Mouse (Mus musculus) ovary, adult 10 weeks (tissue): ENCODE data around the gene Rab31. TPM values are rescaled to one million over a fixed set of nuclear protein-coding genes. Genes with fewer than 3 reads are reported as not detected.

Source experiments
- polyA plus RNA-seq: library from polyadenylated mRNA; stranded (reverse); fragments of 350-450 nt; fragmentation: Illumina TruSeq; extraction: RNeasy Lipid Tissue Mini Kit (QIAGEN cat#74804); gene quantifications from one replicate; pipeline ENCODE4 v1.2.3, GENCODE M21; 2014

The Rab31 gene
- polyA plus RNA-seq: 81.1 TPM

DNA sequence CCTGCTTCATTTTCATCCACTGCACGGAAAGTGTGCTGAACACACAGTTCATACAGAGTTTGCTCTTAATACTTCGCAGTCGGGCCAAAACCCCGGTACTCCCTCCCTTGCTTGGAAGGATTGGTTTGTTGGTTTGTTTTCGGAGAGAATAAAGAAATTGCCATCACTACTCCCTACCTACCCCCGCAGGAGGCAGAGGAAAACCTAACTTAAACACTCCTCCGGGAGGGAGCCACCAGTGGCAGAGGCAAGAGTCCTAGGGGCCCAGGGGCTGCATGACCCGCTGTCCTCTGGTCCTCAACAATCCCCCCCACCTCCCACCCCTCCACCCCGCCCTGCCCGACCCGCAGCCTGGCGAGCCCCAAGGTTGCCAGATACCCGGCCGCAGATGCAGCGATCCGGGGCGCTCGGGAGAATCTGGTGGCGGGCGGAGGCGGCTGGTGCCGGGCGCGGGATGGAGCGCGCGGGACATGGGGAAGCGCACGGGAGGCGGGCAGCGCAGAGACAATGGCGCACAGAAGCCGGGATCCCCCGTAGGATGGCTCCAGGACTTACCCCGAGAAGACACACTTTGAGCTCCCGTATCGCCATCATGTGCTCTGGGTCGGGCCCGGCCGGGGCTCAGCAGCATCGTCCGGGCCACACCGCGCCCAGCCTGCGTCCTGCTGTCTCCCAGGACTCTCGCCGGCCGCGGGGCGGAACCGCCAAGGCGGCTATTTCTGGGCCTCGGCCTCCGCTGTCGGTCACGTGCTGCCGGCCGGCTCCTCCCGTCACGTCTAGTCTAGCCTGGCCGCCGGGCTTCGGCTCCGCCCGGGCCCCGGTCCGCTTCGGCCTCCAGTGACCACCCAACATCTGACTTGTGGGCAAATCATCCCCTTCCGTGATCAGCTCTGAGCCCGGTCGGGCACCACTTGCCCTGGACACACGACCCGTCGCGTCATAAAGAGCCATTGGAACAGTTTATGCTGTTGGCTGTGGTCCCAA lies at the start of gene Rab31:
Gene Rab31, minus strand, starts transcription at position 802 of the 984 bp plus-strand sequence.

DNA sequence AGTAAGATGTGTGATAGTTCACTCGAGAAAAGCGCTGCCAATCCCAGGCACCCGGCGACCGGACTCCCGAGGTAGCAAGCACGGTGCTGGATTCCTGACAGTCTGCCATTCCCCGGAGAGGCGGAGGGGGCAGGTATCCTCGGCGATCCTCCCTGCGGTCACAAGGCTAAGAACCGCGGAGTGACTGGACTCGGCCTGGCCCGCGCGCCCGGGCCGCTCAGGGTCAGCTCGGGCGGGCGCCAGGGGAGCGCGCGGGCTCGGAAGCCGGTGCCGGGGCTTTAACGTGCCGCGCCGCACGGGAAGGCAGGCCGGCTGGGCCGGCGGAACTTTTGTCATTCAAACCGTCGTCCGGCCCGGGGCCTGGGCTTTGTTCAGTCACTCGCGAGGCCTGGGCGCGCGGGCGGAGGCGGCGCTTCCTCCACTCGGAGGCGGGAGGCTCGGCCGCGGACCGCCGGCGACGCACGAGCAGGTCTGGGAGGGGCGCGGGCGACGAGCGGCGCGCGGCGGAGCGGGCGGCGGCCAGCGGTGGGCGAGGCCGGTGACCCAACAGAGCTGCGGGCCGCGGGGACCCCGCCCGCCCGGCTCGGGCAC lies 10.1 kb upstream of the Rab31 start, which contains the start of gene Ppp4r1:
Gene Ppp4r1, plus strand, starts transcription at position 23 of the 591 bp plus-strand sequence.

DNA sequence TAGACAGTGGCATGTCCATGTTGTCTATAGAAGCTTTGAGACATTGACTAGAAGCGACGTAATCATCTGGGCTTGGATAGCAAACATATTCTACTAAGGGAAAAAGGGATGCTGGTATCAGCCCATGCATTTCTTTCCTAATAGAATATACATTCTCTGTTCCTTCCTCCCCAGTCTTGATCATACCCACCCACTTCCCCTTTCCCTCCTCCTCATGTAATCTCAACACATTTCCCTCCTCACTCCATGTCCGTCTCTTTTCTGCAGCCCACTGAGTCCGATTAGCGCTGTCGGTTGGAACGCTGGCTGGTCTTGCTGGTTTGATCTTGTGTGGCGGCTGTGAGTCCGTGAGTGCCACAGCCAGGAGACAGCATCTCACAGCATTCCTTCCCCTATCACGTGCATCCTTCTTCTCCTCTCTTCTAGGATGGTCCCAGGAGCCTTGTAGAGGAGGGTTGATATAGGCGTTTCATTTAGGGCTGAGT lies 130.8 kb downstream of the Rab31 start, which contains the start of gene Txndc2:
Gene Txndc2, minus strand, starts transcription at position 435 of the 485 bp plus-strand sequence.

DNA sequence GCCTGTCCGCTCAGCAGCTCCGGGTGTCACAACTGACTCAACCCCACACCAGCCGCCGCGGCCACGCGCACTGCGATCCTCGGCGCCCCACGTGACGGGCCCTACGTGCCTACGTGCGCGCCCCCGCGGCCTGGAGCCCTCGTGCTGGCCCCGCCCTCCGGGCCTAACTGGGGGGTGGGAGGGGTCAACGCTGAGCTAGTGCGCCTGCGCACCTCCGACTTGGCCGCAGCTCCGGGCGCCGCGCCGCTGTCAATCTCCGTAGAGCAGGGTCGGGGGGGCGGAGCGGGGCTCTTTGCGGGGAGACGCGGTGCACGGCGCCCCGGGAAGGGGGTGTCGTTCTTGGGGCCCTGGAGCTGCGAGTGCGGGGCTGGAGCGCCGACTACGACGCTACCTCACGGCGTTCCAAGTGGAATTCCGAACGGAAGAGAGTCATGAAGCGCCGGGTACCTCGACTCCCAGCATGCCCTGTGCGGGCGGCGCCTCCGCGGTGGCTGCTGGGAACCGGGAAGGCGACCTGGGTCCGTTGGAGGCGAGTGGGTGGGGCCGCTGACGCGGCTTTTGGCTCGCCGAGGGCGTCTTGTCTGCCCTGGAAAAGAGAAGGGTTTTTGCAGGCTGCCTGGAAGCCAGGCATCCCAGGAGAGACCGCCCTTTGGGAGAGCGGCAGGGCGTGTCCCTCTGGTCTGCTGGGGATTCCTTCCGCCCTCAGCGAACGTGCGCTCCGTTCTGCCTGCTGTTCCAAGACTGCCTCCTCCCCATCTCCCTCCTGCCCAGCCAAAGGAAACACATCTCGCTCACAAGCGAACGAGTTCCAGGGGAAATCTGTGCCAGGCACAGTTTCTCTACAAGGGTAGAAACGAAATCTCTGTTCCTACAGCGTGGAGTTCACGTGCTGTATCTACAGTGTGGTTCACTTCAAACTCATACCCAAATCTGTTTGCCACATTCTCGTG lies 158.8 kb downstream of the Rab31 start, which contains the start of gene Vapa:
Gene Vapa, minus strand, starts transcription at position 93 of the 950 bp plus-strand sequence.

Other genes starting within 250 kb of the Rab31 start
- 9.6 TPM for gene Tmem232, start 232.0 kb downstream of the Rab31 start, polyA plus RNA-seq
- 336 TPM for gene Vapa, start 159.2 kb downstream of the Rab31 start, polyA plus RNA-seq
- gene Txndc2, start 130.6 kb downstream of the Rab31 start, polyA plus RNA-seq: 8.4 TPM
- gene Ppp4r1, start 9.8 kb upstream of the Rab31 start, polyA plus RNA-seq: 33.1 TPM
- gene Ralbp1, start 113.0 kb upstream of the Rab31 start, polyA plus RNA-seq: 68.9 TPM
- 362 TPM for gene Twsg1, start 178.5 kb upstream of the Rab31 start, polyA plus RNA-seq